Mouse (Mus musculus) naive thymus-derived CD4-positive, alpha-beta T cell, adult 2 months (primary cell): Measurements from ENCODE around the gene Casc1.
A peak's percentile ranks its signal among the peaks of the same experiment; 100 is the strongest.

Experiments
- DNase-seq: peaks from one replicate; pipeline ENCODE4 v3.0.0-alpha.2; 2011; ENCODE audit warnings: low read depth

Gene Casc1

GRCm38 (mm10) chr6:145210816-145211338 is at the start of gene Casc1, which contains the start of gene Etfrf1:
Gene Casc1, minus strand, starts transcription at chr6:145211005.
Gene Etfrf1, plus strand, starts transcription at chr6:145211134.
- DNase-seq = peak; percentile 99

GRCm38 (mm10) chr6:145256701-145257073 is 45.9 kb upstream of the Casc1 start:
- DNase-seq = no peak

- no peak for DNase-seq
Measured at GRCm38 (mm10) chr6:145255952-145256700, 45.3 kb upstream of the Casc1 start.

GRCm38 (mm10) chr6:145250820-145251219 is 40.0 kb upstream of the Casc1 start:
- no peak for DNase-seq

GRCm38 (mm10) chr6:145250185-145250791 is 39.5 kb upstream of the Casc1 start, which contains the start of gene Kras:
Gene Kras, minus strand, starts transcription at chr6:145250239.
- peak; percentile 92 for DNase-seq

GRCm38 (mm10) chr6:145249291-145250184 is 38.7 kb upstream of the Casc1 start:
- peak; percentile 83 for DNase-seq

- no peak for DNase-seq
Measured at GRCm38 (mm10) chr6:145247886-145248285, 37.1 kb upstream of the Casc1 start.

- no peak for DNase-seq
Measured at GRCm38 (mm10) chr6:145246841-145247240, 36.0 kb upstream of the Casc1 start.

- peak; percentile 76 for DNase-seq
Measured at GRCm38 (mm10) chr6:145242521-145242920, 31.7 kb upstream of the Casc1 start.

- no peak for DNase-seq
Measured at GRCm38 (mm10) chr6:145240285-145240684, 29.5 kb upstream of the Casc1 start.

GRCm38 (mm10) chr6:145237148-145237547 is 26.3 kb upstream of the Casc1 start:
- no peak for DNase-seq

- DNase-seq = no peak
Measured at GRCm38 (mm10) chr6:145235367-145235766, 24.6 kb upstream of the Casc1 start.

GRCm38 (mm10) chr6:145234391-145234790 is 23.6 kb upstream of the Casc1 start:
- no peak for DNase-seq

GRCm38 (mm10) chr6:145226296-145226695 is 15.5 kb upstream of the Casc1 start:
- DNase-seq = no peak

- no peak for DNase-seq
Measured at GRCm38 (mm10) chr6:145224246-145224645, 13.4 kb upstream of the Casc1 start.

- no peak for DNase-seq
Measured at GRCm38 (mm10) chr6:145215826-145216225, 5.0 kb upstream of the Casc1 start.

- DNase-seq = no peak
Measured at GRCm38 (mm10) chr6:145213916-145214315, 3.1 kb upstream of the Casc1 start.

GRCm38 (mm10) chr6:145211376-145212305 is 836 bp upstream of the Casc1 start:
- DNase-seq = peak; percentile 68

GRCm38 (mm10) chr6:145210056-145210680 is 637 bp downstream of the Casc1 start:
- DNase-seq = no peak

- DNase-seq = no peak
Measured at GRCm38 (mm10) chr6:145205142-145205541, 5.7 kb downstream of the Casc1 start.

- DNase-seq = no peak
Measured at GRCm38 (mm10) chr6:145204440-145204839, 6.4 kb downstream of the Casc1 start.
